Mouse (Mus musculus) liver, adult 10 weeks (tissue): ENCODE results near the gene Kmt2c. TPM values are rescaled to one million over a fixed set of nuclear protein-coding genes. Genes with fewer than 3 reads are reported as not detected.

Experiments
- polyA plus RNA-seq: library from polyadenylated mRNA; stranded (reverse); fragments of 350-450 nt; fragmentation: Illumina TruSeq; extraction: RNeasy Lipid Tissue Mini Kit (QIAGEN cat#74804); gene quantifications from one replicate; pipeline ENCODE4 v1.2.3, GENCODE M21; 2014; ENCODE audit warnings: low read depth, low replicate concordance

Gene Kmt2c
- 12.8 TPM for polyA plus RNA-seq

GRCm38 (mm10) chr5:25498346-25498820 is at the start of gene Kmt2c:
Gene Kmt2c (minus strand): TSS chr5:25498783.

GRCm38 (mm10) chr5:25515767-25516166 is 17.2 kb upstream of the Kmt2c start, which contains the start of gene Cct8l1:
Gene Cct8l1 (plus strand): TSS chr5:25516067.

GRCm38 (mm10) chr5:25222752-25223702 is 275.6 kb downstream of the Kmt2c start, which contains the start of gene E130116L18Rik:
Gene E130116L18Rik (minus strand): TSS chr5:25223153.

Other genes with a start within 250 kb of the Kmt2c start
- gene Cct8l1, start 17.3 kb upstream of the Kmt2c start, polyA plus RNA-seq = not detected
- 1.1 TPM for gene Xrcc2, start 207.0 kb upstream of the Kmt2c start, polyA plus RNA-seq